Mouse (Mus musculus): ENCODE data around the gene Cacna1g. TPM values are rescaled to one million over a fixed set of nuclear protein-coding genes. Genes with fewer than 3 reads are reported as not detected.

Gene Cacna1g
- polyA plus RNA-seq, 1 experiment: not detected

DNA sequence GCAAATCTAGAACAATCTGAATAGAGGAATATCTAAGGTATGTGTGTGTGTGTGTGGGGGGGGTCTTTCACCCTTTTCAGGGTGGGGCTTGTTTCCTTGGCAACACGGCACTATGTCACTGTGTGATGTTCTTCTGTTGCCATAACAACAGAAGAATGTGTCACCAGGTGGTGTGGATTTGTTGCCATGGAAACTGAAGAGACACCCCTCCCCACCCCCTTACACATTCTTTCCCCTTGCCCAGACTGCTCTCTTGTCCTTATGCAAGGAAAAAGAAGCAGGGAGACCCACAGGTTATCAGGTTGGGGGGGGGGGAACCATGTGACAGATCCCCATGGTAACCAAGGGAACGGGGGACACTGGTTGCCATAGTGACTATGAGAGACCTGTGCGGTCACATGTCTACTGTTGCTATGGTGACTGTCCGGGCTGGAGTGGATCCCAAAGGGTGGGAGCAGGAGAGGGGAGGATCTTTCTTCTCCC lies 5.4 kb downstream of the Cacna1g start:
- no peak for TF ChIP-seq GATA1 (IDR thresholded peaks at IDR 0.05; ENCODE audit: low read length)

DNA sequence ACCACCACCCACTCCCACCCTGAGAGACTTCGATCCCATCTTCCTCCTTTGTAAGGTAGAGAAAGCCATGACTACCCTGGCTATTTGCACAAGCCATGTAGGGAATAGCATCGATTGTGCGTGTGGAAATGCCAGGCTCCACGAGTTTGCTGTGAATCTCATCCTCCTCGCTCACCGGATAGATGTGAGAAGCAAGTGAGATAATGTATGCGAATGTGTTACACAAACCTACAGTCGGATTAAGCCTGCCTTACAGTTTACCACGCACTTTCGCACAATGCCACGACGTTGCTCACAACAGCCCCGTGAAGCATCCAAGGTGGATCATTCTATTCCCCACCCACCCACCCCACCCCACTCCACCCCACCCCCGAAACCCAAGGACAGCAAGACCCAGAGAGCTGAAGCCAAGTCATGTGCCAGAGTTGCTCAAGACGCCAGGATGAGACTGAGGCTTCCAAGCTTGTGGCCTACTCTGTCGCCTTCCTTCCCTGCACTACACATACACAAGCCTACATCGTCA lies 7.6 kb downstream of the Cacna1g start:
- TF ChIP-seq GATA1 (IDR thresholded peaks at IDR 0.05; ENCODE audit: low read length): no peak

DNA sequence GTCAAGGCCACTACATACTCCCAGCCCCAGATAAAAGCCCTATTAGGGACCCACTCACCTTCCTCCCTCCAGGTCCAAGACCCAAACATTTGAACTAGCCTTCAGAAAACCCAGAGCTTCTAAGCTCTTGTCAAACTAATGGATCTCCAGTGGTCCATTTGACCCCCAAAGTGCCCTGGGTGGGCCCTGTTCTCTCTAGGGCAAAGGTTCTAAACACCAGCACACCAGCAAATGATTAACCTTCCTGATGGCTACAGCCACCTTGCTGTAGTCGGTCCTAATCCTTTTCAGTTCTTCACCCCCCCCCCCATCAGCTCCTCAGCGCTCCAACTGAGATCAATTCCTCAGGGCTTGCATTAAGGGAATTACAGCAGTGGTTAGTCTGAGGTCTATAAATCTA lies 9.8 kb downstream of the Cacna1g start:
- TF ChIP-seq GATA1 (IDR thresholded peaks at IDR 0.05; ENCODE audit: low read length): no peak

DNA sequence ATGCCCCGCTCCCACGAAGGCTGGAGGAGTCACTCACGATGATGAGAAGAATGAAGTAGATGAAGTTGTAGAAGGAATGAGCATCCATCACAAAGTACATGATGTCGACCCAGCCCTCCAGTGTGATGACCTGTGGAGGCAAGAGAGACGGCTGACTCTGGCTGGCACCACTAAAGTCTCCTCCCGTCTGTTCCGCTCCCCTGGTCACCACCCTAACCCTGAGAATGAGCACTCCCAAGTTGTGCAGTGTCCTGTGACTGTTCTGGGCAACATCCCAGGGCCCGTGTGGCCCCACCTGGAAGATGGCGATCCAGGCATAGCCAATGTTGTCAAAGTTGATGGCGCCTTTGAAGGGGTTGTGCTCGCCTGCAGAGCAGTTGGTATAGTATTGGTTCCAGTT lies 12.1 kb downstream of the Cacna1g start:
- no peak for TF ChIP-seq GATA1 (IDR thresholded peaks at IDR 0.05; ENCODE audit: low read length)

DNA sequence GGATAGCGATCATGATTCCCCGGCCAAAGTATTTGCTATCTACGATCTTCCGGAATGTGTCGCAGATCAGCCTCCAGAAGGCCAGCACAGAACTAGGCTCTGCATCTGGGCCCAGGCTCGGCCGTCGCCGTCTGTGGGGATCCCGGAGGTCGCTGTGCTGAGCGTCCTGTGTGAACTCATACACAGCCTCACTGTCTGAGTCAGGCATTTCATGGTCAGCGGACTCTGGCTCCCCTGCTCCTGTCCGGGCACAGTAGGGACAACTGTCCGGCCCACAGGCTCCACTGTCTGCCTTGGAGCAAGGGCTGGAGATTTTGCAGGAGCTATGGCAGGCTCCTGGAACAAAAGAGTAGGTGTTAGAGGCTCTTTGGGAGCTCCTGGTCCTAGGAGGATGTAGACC lies 17.0 kb downstream of the Cacna1g start:
- TF ChIP-seq GATA1 (IDR thresholded peaks at IDR 0.05; ENCODE audit: low read length): no peak

DNA sequence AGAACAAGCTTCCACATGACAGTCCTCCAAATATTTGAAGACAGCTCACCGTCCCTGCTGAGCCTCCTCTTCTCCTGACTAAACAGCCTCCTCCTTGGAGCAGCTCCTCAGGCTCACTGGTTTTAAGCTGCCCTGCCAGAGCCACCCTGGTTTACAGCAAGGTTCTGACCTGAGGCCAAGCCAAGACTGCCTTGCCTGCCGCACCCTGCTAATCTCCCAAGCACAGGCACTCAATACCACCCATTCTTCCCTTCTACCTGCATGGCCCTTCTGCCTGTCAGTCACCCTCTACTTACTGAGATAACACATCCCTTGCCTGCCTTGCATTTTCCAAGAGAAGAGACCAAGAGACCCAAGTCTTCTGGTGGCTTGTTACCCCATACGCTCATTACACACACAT lies 17.7 kb downstream of the Cacna1g start:
- no peak for TF ChIP-seq GATA1 (IDR thresholded peaks at IDR 0.05; ENCODE audit: low read length)

DNA sequence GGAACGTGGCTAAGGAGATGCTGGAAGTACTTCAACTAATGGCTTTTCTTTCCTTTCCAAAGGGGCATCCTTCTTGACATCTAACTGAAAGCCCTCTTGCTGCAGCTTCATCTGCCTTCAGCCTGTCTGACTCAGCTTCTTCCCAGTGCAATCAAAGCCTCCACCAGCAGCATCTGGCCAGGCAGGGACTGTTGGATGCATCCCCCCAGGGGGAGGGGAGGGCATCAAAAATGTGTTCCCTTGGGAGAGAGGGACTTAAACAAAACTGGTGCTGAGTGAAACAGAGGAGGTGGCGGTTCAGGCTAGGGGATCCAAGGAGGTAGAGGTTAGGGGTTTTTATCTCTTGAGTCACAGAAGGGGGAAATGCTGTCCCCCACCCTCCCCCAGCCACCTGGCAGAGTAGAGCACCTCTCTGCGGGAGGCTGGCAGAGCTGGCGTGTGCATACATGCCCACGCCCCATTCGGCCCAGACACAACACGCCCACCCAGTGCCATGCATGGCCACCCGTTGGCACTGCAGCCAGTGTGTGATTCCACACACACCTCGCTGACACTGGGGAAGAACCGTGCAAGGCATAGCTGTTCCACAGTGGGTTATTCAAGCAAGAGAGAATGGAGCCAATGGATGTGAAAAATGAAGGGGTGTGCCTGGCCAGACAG lies 18.7 kb downstream of the Cacna1g start:
- TF ChIP-seq GATA1 (IDR thresholded peaks at IDR 0.05; ENCODE audit: low read length): no peak

DNA sequence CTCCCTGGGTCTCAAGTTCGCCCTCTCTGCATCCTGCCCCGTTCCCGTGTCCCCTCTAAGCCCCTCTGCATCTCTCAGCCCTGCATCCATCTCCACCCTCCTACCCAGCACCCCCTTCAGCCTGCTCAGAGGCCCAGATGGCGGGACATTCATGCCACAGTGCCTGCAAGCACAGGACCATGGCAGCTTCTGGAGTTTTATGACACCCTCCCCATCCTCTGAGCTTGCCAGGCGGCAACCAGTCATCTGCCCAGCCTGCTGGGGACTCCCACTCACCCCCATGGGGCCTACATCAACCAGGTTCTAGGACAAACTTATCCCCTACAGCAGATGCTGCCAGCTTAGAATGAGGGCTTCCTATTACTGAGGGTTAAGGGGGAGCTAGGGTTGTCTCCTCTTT lies 19.2 kb downstream of the Cacna1g start:
- TF ChIP-seq GATA1 (IDR thresholded peaks at IDR 0.05; ENCODE audit: low read length): no peak

DNA sequence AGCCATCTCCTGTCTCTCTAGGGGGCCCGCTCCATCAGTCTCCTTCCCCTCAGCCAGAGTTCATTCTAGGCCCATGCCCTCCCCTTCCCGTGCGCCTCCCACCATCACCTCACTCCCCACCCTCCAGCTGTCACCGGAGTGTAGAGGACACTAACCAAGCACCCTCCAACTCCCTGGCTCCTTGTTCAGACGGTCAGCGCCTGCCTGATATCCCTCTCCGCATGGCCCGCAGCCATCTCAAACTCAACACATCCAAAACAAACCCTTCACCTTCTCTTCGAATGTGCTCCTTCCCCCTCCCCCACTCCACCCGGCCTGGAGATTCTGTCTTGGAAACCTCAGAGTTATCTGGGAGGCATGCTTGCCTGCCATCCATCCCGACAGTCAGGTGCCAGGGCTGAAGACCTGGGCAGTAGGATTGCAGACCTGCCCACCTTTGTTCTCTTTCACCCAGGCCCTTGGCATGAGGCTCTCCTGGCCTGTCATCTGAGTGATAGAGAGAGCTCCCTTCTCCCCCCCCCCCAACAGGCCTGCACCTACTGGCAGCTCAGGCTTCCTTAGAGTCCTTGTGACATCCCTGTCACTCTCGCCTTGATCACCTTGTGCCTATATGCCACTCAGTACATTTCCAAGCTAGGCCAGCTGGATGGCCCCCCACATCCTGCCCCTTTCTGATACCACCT lies 22.8 kb downstream of the Cacna1g start:
- TF ChIP-seq GATA1 (IDR thresholded peaks at IDR 0.05; ENCODE audit: low read length): no peak

DNA sequence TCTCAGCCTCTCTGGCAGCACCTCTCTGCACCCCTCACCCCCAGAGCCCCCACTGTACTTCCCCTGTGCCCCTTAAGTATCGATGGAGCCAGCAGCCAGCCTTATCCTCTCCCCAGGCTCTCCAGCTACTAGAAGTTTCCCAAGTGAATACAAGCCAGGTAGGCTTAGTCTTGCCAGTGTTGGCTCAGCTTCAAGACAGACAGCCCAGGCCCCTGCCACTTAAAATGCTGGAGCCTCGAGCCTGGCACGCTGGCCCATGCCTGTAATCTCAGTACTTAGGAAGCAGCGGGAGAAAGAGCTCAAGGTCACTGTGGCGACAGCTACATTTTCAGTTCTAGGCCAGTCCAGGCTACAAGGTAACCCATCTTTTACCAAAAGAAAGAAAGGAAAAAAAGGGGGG lies 24.1 kb downstream of the Cacna1g start:
- no peak for TF ChIP-seq GATA1 (IDR thresholded peaks at IDR 0.05; ENCODE audit: low read length)

DNA sequence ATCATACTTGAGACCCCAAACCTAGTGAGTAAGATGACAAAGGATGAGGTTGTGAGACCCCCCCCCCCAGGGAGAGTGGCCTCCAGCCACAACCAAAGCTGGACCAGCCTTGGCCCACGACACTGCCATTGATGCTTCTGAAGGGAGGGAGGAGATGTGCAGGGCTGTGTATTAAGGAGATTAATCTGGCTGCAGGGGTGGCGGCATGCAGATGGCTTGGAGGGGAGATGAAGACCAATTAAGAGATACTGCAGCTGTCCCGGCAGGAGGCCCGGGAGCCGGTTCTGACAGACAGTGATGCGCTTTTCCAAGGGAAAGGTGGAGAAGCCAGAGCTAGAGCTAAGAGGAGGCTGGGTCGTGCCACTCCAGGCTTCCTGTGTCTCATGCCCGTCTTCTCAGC lies 24.8 kb downstream of the Cacna1g start:
- TF ChIP-seq GATA1 (IDR thresholded peaks at IDR 0.05; ENCODE audit: low read length): no peak

DNA sequence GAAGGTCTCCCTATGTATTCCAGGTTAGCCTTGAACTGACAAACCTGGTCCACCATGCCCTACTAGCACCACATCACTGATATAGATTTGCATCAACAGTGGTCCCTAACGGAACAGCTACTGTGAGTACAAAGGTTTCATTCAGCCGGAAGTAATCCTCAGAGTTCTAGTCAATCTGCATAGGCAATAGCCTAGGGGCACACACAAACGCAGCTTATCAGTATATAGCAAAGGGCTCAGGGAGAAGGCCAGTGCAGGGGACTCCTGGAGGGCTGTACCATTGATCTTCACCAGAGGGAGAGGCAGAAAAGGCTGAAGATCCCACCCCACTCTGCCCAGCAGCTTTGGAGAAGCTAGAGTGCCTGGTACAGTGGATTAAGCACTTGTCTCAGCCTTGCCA lies 27.0 kb downstream of the Cacna1g start:
- no peak for TF ChIP-seq GATA1 (IDR thresholded peaks at IDR 0.05; ENCODE audit: low read length)

DNA sequence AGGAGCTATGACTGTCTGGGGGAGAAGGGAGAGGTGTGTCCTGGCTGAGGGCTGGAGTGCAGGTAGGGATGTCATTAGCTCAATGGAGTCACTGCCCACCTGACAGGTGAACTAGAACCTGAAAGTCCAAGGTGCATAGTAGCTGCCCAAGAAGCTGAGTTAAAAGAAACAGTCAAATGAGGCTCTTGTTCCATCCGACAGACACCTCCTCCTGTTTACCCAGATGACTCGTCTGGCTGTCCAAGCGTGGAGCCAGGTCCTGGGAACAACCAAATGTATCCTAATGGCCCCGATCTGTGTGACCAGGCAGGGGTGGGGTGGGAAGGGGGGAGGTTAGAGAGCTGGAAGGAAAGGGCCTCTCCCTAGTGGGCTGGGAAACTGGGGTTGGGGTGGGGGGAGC lies 28.7 kb downstream of the Cacna1g start:
- TF ChIP-seq GATA1 (IDR thresholded peaks at IDR 0.05; ENCODE audit: low read length): no peak

DNA sequence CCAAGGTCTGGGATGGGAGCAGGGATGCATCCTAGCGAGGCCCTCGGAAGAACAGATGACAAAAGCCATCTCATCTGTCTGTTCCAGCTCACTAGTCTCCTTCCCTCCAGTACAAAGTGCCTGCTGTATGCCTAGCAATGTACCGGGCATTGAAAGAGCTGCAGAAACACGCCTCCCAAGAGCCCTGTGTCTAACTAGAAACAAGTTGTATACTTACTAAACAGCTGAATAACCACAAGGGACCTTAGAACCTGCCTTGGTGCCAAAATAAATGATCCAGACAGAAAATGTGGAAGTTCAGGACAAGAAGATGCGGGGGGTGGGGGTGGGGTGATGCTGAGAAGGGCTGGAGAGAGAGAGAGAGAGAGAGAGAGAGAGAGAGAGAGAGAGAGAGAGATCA lies 29.2 kb downstream of the Cacna1g start:
- TF ChIP-seq GATA1 (IDR thresholded peaks at IDR 0.05; ENCODE audit: low read length): no peak

DNA sequence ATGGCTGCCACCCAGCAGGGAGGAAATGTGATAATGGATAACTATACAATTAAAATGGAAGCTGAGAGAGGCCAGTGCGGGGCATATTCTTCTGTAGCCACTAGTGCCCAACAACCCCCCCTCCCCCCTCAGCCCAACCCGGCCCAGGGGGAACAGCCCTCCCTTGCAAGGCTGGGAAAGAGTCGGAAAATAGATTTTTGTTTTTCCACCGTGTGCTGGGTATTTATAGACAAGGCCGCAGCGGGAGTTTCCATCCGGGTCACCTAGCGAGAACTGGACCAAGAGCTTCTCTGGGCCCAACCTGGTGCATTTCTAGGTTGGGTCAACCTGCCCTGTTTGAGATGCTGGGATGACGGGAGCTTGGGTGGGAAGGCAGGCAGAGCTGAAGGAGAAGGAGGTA lies 32.2 kb downstream of the Cacna1g start:
- no peak for TF ChIP-seq GATA1 (IDR thresholded peaks at IDR 0.05; ENCODE audit: low read length)

DNA sequence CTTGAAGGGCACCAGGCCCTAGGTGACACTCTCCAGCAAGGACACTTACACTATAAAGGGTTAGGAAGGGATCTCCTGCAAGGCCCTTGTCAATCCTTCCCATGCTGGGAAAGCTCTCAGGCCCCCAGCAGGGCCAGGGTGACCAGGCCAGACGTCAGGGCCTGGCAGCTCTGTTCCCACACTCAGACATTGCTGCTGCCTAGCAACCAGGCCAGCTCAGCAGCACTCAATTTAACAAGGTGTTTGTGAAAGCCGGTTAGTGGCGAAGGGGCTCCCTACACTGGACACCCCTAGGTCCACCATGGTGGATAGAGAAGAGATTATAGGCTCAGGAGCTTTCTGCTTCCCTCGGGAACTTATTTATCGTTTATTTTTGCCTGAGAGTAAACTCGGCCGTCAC lies 32.9 kb downstream of the Cacna1g start:
- TF ChIP-seq GATA1 (IDR thresholded peaks at IDR 0.05; ENCODE audit: low read length): no peak

DNA sequence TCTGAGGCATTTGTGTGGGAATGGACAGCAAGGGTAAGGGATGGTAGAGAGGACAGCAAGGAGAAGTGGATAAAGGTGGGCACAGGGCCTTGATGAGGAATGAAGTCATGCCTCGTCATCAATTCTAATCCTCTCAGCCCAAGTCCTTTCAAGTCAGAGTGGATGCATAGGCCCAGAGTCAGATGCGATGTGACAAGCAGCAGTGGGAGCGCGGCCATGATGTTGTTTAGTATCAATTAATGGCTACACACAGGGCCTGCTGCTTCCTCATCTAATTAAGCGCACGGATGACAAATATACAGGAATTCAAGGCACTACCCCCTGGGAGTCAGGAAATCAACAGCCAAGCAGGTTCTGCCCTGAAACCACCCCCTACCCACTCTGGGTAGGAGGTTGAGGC lies 33.6 kb downstream of the Cacna1g start:
- no peak for TF ChIP-seq GATA1 (IDR thresholded peaks at IDR 0.05; ENCODE audit: low read length)

Measured in G1E-ER4 (cell line).